Mouse (Mus musculus): Measurements from ENCODE around the gene Ednra.
"Not testable (repeated sequence)": the region's sequence is repeated elsewhere in the genome, so short reads cannot be mapped to it uniquely, and the experiment has no call there.

Ednra gene

DNA sequence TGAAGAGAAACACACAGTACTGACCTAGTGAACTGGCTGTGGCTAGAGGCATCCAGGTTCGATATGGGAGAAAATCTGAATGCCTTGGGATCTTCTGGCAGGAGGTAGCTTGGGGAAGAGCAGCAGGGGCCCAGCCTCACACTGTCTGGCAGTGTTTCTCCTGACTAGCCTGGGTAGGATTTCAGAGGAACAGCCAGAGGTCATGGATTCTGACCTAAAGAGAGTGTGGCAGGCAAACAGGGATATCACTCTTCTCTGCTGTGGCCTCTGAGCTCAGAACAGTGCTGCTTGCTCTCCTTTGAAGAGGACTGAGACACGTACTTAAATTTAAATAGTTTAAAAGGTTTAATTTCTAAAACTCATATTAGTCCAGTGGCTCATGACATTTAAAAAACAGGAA lies 7.2 kb downstream of the Ednra start:
- no peak for DNase-seq (ENCODE audit: low spot score)

DNA sequence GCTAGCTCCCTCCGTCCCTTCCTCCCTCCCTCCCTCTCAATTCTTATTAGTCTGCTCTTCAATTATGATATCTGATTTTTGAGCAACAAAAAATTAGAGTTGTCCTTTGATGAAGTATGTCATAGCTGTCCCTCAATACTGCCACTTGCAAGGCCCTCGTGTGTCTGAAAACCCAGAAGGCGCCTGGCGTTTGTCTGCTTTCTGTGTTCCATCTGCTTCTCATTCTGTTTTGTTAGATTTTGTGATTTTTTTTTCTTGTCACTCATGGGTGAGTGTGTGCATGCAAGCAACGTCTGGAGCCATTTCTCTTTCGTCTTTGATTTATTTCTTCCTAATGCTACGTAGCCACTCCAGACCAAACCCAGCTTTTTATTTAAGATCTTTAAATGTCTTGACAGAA lies 9.8 kb downstream of the Ednra start:
- DNase-seq (ENCODE audit: low spot score): no peak

DNA sequence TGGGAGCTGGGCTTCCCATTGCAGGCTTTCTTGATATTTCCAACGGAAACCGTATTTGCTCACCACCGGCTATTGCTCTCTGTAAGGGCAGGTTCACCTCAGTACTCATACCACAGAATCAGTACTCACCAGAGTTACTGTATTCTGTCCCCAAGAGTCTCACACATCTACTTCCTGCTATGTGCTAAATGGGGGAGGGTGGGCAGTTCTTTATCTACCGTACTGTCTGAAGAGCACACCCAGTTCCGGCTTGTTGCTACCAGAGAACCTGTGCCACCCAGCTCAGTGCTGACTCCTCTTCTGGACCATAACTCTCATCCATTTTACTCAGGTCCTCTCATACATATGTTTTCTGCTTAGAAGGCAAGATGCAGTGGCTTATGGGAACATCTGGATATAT lies 10.6 kb downstream of the Ednra start:
- no peak for DNase-seq (ENCODE audit: low spot score)

DNA sequence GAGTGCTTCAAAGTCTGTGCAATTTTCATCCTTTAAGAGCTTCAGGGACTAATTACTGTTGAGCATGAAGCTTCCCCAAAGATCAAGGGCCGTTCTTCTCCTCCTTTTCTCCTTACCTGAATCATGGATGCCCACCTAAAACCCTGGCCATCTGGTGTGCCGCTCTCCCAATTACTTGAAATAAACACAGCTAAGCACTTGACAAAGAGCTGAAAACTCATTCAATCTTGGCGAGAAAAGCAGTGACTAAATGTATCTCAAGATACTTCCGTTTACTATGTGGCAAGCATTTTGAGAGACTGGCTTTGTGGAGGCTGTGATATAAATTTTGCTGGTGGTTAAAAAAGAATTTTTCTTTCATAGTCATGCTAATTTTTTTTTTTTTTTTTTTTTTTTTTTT lies 19.5 kb downstream of the Ednra start:
- no peak for DNase-seq (ENCODE audit: low spot score)

DNA sequence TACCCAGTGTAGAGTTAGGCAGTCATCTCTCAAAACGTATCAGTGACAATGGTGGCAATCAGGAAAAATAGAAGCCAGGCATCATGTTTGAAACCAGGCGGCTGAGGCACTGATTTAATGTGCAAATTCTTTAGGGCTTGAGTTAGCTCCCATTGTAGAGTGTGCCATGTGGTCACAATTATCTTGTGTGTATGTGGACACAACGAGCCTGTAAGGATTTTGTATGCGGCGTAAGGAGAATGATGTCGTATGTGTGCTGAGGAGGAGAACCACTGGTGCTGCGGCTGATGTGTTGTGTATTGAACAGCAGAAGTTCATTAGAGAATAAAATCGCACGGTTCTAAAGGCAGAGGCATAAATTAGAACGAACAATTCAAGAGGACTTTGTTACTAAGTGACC lies 26.2 kb downstream of the Ednra start:
- no peak for DNase-seq (ENCODE audit: low spot score)

DNA sequence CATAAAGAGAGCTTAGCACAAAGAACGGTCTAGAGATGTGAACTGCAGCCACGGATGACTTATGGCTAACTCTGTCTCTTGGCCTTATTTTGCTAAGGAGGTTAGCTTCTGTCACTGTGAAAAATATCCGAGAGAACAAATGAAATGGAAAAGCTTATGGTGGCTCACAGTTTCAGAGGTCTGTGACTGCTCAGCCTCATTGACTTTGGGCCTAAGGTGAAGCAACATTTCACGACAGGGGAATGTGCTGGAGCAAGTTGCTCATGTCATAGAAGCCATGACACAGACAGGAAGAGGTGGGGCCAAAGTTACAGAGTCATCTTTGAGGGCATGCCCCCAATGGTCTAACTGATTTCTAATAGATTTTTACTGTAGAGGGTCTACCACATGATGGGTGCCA lies 28.1 kb downstream of the Ednra start:
- no peak for DNase-seq (ENCODE audit: low spot score)

DNA sequence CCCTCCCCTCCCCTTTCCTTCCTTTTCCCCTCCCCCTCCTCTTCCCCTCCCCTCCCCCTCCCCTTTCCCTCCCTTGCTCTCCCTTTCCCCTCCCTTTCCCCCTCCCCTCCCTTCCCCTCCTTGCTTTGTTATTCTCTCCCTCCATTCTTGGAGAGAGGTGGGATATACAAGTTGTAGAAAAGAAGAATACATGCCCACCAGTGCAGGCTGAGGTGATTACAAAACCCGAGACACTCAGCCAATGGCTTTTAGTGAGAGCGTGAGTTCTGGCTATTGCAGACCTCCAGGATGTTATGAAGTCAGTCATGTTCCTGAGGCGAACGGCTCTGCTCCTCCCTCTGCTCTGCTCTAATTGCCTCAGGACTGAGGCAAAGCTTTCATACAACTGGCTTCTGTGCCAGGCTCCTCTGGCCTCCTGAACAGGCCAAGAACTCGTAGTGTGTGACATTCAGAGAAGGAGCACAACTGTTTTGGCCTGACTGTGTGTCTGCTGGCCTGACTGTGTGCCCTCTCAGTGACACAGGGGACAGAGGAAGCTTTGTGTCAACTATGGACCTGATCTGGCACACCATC lies 28.7 kb downstream of the Ednra start:
- DNase-seq (ENCODE audit: low spot score): no peak

DNA sequence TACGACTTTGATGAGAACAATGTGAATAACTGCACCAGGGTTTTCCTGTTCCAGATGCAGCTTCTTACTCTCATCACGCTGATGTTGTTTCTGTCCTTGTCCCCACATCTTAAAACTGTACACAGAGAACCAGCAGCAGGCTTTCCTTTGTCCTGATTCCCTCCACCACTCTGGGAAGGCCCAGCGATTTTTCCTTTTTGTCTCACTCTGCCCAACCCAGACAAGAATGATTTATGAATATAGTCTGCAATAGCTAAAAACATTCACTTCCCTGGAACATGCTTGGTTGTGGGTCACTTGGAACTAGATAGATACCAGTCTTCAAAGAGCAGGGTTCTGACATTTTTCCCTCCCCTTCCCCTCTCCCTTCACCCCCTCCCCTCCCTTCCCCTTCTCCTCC lies 29.2 kb downstream of the Ednra start:
- DNase-seq (ENCODE audit: low spot score): no peak

DNA sequence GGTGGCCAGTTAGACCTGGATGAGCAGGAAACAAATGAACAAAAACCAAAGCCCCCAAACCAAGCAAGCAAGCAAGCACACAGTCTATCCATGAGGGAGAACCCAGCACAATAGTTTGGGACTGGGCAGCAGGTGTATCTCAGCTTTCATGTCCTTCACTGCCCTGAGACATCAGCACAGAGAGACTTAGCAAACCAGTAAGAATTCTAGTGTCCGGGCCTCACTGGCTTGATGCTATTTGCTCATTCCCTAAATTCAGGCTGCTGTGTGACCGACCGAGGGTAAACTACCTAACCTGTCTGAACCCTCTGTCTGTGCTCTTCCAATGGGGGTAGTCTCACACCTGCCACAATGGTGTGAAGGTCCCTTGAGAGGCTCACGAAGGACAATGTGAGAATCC lies 29.7 kb downstream of the Ednra start:
- no peak for DNase-seq (ENCODE audit: low spot score)

DNA sequence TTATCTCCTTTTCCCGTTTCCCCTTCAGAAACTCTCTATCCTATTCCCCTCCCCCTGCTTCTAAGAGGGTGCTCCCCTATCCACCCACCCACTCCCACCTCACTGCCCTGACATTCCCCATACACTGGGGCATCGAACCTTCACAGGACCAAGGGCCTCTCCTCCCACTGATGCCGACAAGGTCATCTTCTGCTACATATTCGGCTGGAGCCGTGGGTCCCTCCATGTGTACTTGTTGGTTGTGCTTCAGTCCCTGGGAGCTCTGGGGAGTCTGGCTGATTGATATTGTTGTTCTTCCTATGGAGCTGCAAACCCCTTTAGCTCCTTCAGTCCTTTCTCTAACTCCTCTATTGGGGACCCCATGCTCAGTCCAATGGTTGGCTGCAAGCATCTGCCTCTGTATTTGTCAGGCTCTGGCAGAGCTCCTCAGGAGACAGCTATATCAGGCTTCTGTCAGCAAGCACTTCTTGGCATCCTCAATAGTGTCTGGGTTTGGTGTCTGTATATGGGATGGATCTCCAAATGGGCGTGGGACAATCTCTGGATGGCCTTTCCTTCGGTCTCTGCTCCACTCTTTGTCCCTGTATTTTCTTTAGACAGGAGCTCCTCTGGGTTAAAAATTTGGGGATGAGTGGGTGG lies 34.7 kb downstream of the Ednra start:
- not testable (repeated sequence) for DNase-seq (ENCODE audit: low spot score)

DNA sequence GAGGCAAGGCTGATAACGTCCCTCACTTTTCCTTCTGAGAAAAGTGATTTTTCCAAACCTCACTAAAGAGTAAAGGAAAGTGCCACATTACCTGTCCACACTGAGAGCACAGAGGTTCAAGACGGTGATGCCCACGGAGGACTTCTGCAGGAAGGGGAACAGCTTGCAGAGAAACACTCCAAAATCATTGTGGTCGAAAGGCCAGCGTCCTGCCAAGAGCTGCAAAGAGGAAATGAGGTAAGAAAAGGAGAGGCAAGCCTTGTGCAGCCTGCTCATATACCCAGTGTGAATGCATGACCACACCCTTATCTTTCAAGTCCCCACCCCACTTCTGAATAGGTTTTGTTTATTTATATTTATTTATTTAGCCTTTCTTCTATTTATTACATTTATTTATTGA lies 35.3 kb downstream of the Ednra start:
- no peak for DNase-seq (ENCODE audit: low spot score)

DNA sequence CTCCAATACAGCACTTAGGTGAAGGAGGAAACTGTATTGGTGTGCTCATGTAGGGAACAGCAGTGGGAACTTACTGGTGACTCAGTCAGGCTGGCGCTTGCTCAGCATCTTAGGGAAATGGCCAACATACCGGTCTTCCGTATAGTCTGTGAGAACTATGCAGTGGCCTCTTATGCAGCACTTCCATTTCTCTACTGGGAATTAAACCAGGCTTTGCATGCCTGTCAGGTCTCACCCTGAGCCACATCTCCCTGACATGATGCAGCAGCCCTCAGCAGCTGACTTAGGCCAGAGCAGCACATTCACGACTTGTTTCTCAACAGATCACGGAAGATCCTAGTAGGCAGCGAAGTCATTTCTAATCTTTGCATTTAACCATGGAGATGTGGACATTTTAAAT lies 39.9 kb downstream of the Ednra start:
- DNase-seq (ENCODE audit: low spot score): no peak

DNA sequence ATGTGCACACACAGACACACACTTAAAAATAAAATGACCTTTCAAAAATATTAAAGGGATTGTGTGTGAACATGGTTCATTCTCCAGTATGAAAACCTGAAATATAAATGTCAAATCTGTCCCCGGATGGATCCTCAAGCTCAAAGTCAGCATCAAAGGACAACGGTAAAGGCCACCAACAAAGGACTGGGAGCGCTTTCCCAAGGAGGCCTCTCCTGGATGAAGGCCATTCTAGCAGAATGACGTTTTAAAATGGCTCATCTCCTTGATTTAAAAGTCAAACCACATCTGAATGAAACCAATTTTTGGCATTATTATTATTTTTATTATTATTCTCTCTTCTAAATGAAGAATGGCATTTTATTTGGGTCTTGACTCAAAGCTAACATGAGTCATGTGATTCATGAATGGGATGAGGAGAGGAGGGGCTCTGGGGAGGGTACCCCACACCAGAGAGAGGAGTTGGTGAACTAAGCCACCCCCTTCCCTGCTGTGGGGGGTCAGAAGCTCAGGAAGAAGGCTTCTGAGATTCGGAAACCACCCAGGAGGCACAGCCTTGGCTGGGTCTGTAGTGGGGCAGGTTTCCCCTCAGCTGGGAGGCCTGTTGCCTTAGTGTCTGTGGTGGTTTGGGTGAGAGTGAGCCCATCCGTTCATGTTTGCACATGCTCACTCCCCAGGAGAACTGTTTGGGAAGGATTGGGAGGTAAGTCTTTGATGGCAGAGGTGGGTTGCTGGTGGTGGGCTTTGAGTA lies 40.7 kb downstream of the Ednra start:
- DNase-seq (ENCODE audit: low spot score): no peak

DNA sequence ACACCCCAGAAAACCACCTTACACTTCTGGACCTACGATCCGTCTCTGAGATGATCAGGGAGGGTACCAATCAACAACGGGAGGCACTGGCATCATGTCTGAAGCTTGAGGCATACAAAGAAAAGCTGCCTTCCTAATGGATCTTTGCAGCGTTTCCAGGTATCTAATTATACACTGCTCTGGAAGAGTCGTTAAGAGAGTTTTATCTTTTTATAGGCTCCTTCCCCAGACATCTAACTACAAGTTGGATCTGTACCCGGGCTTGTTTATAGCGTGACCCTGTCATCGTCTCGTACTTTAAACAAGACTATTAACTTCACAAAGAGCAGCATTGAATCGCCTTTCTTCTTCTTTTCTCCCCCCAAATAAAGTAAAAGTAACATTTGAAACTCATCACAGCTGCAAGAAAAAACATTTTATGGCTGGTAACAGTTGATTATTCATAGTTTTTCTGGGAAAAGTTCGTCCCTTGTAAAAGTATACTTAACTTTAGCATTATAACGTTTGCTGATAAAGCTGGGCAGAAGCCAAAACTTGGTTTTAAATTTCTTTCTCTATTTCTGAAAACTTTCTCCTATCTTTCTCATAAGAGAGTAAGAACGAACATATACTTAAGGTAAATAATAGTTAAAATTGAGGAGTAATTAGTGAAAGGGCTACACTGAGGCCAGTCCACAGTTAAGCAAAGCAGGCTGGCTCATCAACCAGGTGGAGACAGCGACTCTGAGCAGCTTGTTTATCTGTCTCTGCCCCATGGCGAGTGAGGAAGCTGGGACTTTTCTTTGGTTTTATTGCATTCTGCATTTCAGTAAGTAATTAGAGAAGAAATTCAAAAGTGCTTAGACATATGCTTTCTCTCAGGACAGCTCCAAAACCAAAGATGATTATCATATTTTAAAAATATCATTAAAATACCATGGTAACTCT lies 42.0 kb downstream of the Ednra start:
- no peak for DNase-seq (ENCODE audit: low spot score)

DNA sequence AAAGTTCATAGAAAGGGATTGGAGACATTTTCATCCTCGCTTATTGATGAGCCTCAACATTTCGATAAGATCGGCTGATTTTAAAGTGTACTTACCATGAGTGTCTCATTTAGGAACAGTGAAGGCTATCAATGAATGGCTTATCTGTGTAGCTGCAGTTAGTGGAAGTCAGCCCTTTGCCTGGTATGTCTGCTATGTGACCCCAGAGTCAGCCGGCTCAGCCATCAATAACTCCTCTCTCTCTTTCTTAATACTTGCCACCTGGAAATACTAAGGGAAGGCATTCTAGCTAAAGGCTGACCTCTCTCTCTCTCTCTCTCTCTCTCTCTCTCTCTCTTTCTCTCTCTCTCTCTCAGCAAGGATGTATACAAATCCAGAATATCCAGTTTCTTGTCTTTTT lies 52.2 kb downstream of the Ednra start:
- DNase-seq (ENCODE audit: low spot score): no peak

DNA sequence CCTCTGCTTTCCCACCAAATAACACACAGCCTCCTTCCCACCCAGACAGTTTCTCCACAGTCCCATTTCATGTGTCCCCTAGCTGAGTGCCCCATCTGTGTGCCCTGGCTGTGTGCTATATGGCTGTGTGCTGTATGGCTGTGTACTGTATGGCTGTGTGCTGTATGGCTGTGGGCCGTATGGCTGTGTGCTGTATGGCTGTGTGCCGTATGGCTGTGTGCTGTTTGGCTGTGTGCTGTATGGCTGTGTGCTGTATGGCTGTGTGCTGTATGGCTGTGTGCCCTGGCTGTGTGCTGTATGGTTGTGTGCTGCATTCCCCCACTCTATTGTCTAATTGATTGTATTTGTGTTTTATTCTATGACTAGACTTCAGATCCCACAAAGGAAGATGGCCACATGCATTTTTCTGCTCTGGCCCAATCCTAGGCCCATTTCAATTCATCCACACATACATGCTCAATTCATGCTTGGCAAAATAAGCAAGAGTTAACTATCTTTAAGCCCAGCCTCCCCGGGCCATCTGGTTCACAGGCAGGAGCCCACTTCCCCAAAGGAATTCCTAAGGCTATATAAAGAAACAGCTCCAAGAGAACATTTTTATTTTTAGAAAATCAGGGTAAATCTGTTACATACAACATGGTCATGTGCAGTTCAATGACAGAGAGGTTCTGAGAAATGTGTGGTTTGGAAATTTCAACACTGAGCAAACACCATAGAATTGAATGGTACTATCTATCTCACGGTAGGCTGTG lies 53.5 kb downstream of the Ednra start:
- DNase-seq (ENCODE audit: low spot score): no peak

DNA sequence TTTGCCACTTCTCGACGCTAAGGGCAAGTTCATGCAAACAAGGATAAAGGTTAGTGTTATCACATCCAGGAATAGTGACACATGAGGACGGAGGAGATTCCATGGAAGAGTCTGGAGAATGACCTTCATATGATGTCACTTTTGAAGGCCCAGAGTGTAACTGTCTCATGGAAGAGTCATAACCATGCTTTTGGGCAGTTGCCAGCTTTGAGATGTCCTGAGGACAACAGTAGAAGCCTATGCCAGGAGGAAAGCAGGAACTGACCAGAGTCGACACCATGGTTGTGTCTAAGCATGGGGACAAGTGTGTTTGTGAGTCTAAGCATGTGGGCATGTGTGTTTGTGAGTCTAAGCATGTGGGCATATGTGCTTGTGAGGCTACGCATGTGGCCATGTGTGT lies 56.3 kb downstream of the Ednra start:
- DNase-seq (ENCODE audit: low spot score): no peak

DNA sequence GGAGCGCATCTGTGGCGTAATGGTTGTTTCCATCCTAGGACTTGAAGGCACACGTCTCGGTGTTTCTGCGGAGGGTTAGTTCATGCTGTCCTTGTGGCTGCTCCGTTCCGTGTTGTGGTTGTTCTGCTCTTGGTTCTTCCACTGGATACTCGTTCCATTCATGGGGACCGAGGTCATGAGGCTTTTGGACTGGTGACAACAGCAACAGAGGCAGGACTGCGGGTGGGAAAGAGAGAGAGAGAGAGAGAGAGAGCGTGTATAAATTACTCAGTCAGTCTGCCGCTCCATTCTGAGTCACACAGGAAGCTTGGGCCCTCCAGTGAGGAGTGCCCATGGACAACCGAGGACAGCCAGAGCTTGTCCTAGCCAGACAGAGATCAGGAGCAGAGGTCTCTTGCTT lies 59.4 kb downstream of the Ednra start:
- no peak for DNase-seq (ENCODE audit: low spot score)

DNA sequence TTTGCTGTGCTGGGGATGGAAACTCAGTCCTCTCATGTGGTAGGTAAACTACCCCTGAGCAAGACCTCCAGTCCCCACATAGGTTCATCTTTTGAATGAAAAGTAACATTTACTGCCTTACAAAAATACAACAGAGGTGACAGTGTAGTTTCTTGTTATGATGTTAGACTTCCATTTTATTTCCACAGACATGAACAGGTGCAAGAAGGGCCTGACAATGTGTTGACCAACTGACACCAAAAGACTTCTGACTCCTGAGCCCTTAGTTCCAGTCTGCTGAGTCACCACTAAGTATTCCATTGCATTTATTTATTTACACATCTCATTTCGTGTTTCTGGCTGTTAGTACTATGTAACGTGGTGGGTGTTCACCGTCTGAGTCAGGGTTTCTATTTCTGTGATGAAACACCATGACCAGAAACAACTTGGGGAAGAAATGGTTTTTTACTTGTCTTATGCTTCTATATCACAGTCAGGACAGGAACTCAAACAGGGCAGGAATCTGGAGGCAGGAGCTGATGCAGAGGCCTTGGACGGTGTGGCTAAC lies 64.7 kb downstream of the Ednra start:
- DNase-seq (ENCODE audit: low spot score): no peak

DNA sequence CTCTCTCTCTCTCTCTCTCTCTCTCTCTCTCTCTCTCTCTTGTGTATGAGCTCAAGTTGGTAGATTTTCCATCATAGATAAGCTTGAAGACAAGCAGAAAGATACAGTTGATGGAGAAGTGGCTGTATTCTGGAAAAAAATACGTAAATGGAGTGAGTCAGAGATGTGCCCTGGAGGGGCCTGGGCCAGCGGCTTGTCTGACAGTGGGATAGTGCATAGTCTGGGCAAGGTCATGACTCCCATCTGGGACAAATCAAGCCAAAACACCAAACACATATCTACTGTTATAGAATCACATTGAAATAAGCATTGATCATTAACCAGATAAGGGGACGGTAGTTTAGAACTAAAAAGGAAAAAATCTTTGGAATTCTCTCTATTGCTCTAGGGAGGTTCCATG lies 65.9 kb downstream of the Ednra start:
- no peak for DNase-seq (ENCODE audit: low spot score)

DNA sequence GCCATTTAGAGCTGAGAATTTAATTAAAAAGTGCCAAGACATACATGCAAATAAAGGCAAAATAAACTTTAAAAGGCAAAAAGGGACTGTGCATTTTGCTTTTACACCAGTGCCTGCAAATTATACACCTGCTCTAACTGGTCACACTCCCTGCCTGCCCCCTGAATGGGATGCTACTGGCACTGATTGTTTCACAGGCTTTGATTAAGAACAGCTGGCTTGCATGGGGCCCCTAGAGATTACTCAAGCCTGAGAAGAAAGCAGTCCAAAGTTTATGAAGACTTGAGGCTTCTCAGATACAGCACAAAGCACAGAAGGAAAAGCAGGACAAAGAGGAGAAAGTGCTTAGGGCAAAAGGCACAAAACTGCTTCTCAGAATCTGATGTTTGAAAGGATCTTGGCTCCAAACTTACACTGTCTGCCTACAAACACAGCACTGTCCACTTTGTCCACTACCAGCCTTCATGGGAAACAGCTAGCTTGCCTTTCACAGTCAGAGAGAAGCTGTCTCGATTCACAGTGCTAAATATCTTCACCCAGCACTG lies 73.5 kb downstream of the Ednra start:
- no peak for DNase-seq (ENCODE audit: low spot score)
